Comparison of ENCODE assay signal across 12 mouse cellular contexts in the genomic region with DNA sequence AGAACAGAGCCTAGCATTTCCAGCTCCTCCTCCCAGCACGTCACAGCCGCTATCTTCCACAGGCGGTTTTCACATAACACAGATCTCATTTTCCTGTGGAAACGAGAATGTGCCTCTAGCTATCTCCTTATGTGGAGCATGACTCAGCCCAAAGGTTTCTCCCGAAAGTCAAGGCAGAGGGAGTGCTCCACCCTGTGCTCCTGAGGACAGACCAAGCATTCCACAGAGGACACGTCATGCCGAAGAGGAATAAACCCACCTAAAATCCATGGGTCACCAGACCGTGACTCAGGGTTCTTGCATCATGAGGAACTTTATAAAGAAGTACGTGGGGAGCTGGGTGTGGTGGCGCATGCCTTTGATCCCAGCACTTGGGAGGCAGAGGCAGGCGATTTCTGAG. TPM values are rescaled to one million over a fixed set of nuclear protein-coding genes. Genes with fewer than 3 reads are reported as not detected.
DNase-seq lines count a peak whose midpoint lies in the region; ATAC-seq and TF ChIP-seq lines count a peak whose summit lies in the region.
"Had no signal": no experiment of that assay in that cellular context is flagged by ENCODE, and none has a peak within 500 bp of the region (broad histone marks: within the 10 kb centered on the region; RNA-seq: fewer than 3 reads in every experiment).

No protein-coding gene starts in this region.

- ATAC-seq in Patski, result peak; percentile 99
- peak; percentile 58; the same call in 1 of the 2 replicates for ATAC-seq in heart, embryonic 14.5 days (ENCODE audit: insufficient number of reproducible peaks, insufficient read depth, low FRiP score, low read depth)
- no peak for ATAC-seq in hindbrain, embryonic 11.5 days (ENCODE audit: low FRiP score)
- ATAC-seq: activated CD4-positive, CD25-positive, alpha-beta regulatory T cell, adult 4 months; midbrain, embryonic 13.5 days had no signal

- peaks cover 99% of the 10 kb centered on the region for H3K36me3 ChIP-seq in heart, embryonic 14.5 days (ENCODE audit: control insufficient read depth, insufficient read depth, low read length)
- peaks cover 33% of the 10 kb centered on the region for H3K36me3 ChIP-seq in hindbrain, embryonic 11.5 days (ENCODE audit: control insufficient read depth, insufficient read depth, low read length)

- 59% methylated on average over 11 of the region's 11 CpGs for WGBS in heart, embryonic 14.5 days
- WGBS in hindbrain, embryonic 11.5 days, result 90% methylated on average over 11 of the region's 11 CpGs

- CTCF ChIA-PET in Patski (lab: Charles Lee), result interaction anchor here (1.0 to 9.5 kb wide), 8 partner anchors 12 to 45 kb away, joined by 3 to 84 read pairs (median 4); a partner anchor contains a TSS

- H3K27me3 ChIP-seq in Patski, result no peaks in the 10 kb centered on the region
- H3K27me3 ChIP-seq in heart, embryonic 14.5 days (ENCODE audit: control insufficient read depth, insufficient read depth, low read length), result no peaks in the 10 kb centered on the region
- H3K27me3 ChIP-seq in hindbrain, embryonic 11.5 days (ENCODE audit: control insufficient read depth, insufficient read depth, low read length), result no peaks in the 10 kb centered on the region
- H3K27me3 ChIP-seq: midbrain, embryonic 13.5 days had no signal

- no peaks in the 10 kb centered on the region; a peak in 1 of 4 replicates for H3K4me1 ChIP-seq in heart, embryonic 14.5 days (ENCODE audit: control insufficient read depth in 2 of 2, insufficient read depth in 2 of 2, low read length in 2 of 2)
- H3K4me1 ChIP-seq in hindbrain, embryonic 11.5 days (replicated peaks; ENCODE audit: control insufficient read depth, insufficient read depth, low read length), result no peaks in the 10 kb centered on the region
- H3K4me1 ChIP-seq: midbrain, embryonic 13.5 days had no signal

- no peak overlapping the region for H3K9ac ChIP-seq in heart, embryonic 14.5 days (ENCODE audit: low read length)
- H3K9ac ChIP-seq in hindbrain, embryonic 11.5 days (ENCODE audit: low read depth, low read length), result no peak overlapping the region
- H3K9ac ChIP-seq: midbrain, embryonic 13.5 days had no signal

- POLR2A ChIA-PET in Patski (lab: Charles Lee), result interaction anchor here (0.9 to 1.5 kb wide), 3 partner anchors 12 to 40 kb away, joined by 3 to 5 read pairs (median 3); a partner anchor contains a TSS

- DNase-seq in adrenal gland, adult (ENCODE audit: inconsistent age in 2 of 2, low spot score in 1 of 2), result peak; percentile 85 to 91
- no peak for DNase-seq in adrenal gland, postnatal 4 days (ENCODE audit: low spot score in 2 of 2)
- DNase-seq in lung, adult 18-20 months, result peak; percentile 30 to 38
- no peak for DNase-seq in lung, postnatal 10 days
- DNase-seq in Patski (ENCODE audit: low read depth, low spot score), result peak; percentile 100
- no peak for DNase-seq in cerebellum, postnatal 36 days
- DNase-seq in hindbrain, embryonic 11.5 days (ENCODE audit: low spot score), result no peak
- DNase-seq: cerebellum, postnatal 10 days had no signal

- no peaks in the 10 kb centered on the region for H3K9me3 ChIP-seq in heart, embryonic 14.5 days (ENCODE audit: control insufficient read depth, low read length)
- H3K9me3 ChIP-seq in hindbrain, embryonic 11.5 days (ENCODE audit: control insufficient read depth, low read length), result no peaks in the 10 kb centered on the region
- H3K9me3 ChIP-seq: midbrain, embryonic 13.5 days had no signal

- no peak overlapping the region for H3K4me3 ChIP-seq in heart, embryonic 14.5 days (ENCODE audit: control insufficient read depth in 1 of 2, insufficient read depth in 1 of 2, low read depth in 1 of 2, low read length in 2 of 2)
- no peak overlapping the region for H3K4me3 ChIP-seq in hindbrain, embryonic 11.5 days (ENCODE audit: low read depth, low read length)
- H3K4me3 ChIP-seq: midbrain, embryonic 13.5 days had no signal

- TF ChIP-seq CTCF in Patski (IDR thresholded peaks at IDR 0.05), result no peak

- no peak overlapping the region for H3K4me2 ChIP-seq in heart, embryonic 14.5 days (ENCODE audit: low read length)
- H3K4me2 ChIP-seq in hindbrain, embryonic 11.5 days (replicated peaks; ENCODE audit: low read depth, low read length), result no peak overlapping the region
- H3K4me2 ChIP-seq: midbrain, embryonic 13.5 days had no signal

- H3K27ac ChIP-seq in heart, embryonic 14.5 days (replicated peaks in 1 of 2; ENCODE audit: control insufficient read depth in 1 of 2, insufficient read depth in 1 of 2, low read depth in 2 of 2, low read length in 2 of 2), result no peak overlapping the region
- H3K27ac ChIP-seq in hindbrain, embryonic 11.5 days (ENCODE audit: low read depth, low read length), result no peak overlapping the region
- H3K27ac ChIP-seq: midbrain, embryonic 13.5 days had no signal

- in situ Hi-C loops in Patski (cut with MboI; ENCODE audit: low pct_unique_long_range_greater_than_20kb), result no loop called here

RNA-seq across cellular contexts. Expression of a gene that starts 24.2 kb away (rescaled TPM):
- total RNA-seq in adrenal gland, postnatal 4 days (2021), result 100 to 1,000 TPM; 243 to 263 TPM
- polyA plus RNA-seq in Patski (2021), result 355 TPM
- 176 and 188 TPM in 2 replicates for polyA plus RNA-seq in heart, embryonic 14.5 days (2014; fragmentation: Nextera tagmentation; extraction: Ambion mirVana)
- polyA plus RNA-seq in hindbrain, embryonic 11.5 days (2014; fragmentation: Nextera tagmentation; extraction: Ambion mirVana), result 328 and 329 TPM in 2 replicates

RNA-seq across cellular contexts. Expression of a gene that starts 40.2 kb away (rescaled TPM):
- total RNA-seq in adrenal gland, postnatal 4 days (2021), result 10 to 100 TPM; 51.6 to 54.5 TPM
- 94.1 TPM for polyA plus RNA-seq in Patski (2021)
- 11.9 and 12.7 TPM in 2 replicates for polyA plus RNA-seq in heart, embryonic 14.5 days (2014; fragmentation: Nextera tagmentation; extraction: Ambion mirVana)
- polyA plus RNA-seq in hindbrain, embryonic 11.5 days (2014; fragmentation: Nextera tagmentation; extraction: Ambion mirVana), result 14.1 and 15.0 TPM in 2 replicates

RNA-seq across cellular contexts. Expression of a gene that starts 44.3 kb away (rescaled TPM):
- total RNA-seq in adrenal gland, postnatal 4 days (2021), result 10 to 100 TPM; 89.3 to 93.0 TPM
- 120 TPM for polyA plus RNA-seq in Patski (2021)
- 87.5 and 95.7 TPM in 2 replicates for polyA plus RNA-seq in heart, embryonic 14.5 days (2014; fragmentation: Nextera tagmentation; extraction: Ambion mirVana)
- polyA plus RNA-seq in hindbrain, embryonic 11.5 days (2014; fragmentation: Nextera tagmentation; extraction: Ambion mirVana), result 232 and 236 TPM in 2 replicates

RNA-seq across cellular contexts. Expression of a gene that starts 51.3 kb away (rescaled TPM):
- 10 to 100 TPM; 76.5 to 81.4 TPM for total RNA-seq in adrenal gland, postnatal 4 days (2021)
- 66.7 TPM for polyA plus RNA-seq in Patski (2021)
- polyA plus RNA-seq in heart, embryonic 14.5 days (2014; fragmentation: Nextera tagmentation; extraction: Ambion mirVana), result 13.5 and 16.9 TPM in 2 replicates
- 21.2 and 29.6 TPM in 2 replicates for polyA plus RNA-seq in hindbrain, embryonic 11.5 days (2014; fragmentation: Nextera tagmentation; extraction: Ambion mirVana)

RNA-seq across cellular contexts. Expression of a gene that starts 57.7 kb away (rescaled TPM):
- total RNA-seq in adrenal gland, postnatal 4 days (2021), result 1 to 10 TPM; 3.7 to 7.8 TPM
- polyA plus RNA-seq in Patski (2021), result 0.44 TPM
- 1.6 and 2.2 TPM in 2 replicates for polyA plus RNA-seq in heart, embryonic 14.5 days (2014; fragmentation: Nextera tagmentation; extraction: Ambion mirVana)
- 0.68 and 1.1 TPM in 2 replicates for polyA plus RNA-seq in hindbrain, embryonic 11.5 days (2014; fragmentation: Nextera tagmentation; extraction: Ambion mirVana)
- total RNA-seq: hematopoietic stem cell, adult 5-6 weeks had no signal

Comparison
In these comparisons a context has a peak if more than half of its experiments do, and no peak if none do; other contexts are left out.
1. DNase-seq: peak in adrenal gland, adult (2 of 2), lung, adult 18-20 months (2 of 2) and Patski (single experiment); none in adrenal gland, postnatal 4 days (0 of 2), lung, postnatal 10 days (single experiment), cerebellum, postnatal 36 days (0 of 2) and hindbrain, embryonic 11.5 days (single experiment).